Mouse (Mus musculus) lung, embryonic 16.5 days (tissue): ENCODE results near the gene Kalrn. TPM values are rescaled to one million over a fixed set of nuclear protein-coding genes. Genes with fewer than 3 reads are reported as not detected.
A peak's percentile ranks its signal among the peaks of the same experiment; 100 is the strongest.

Source experiments
- ATAC-seq: fragments of 200-750 bp; cut with Nextera tagmentation; 2 replicates; pipeline ENCODE4 v1.8.0; 2017; ENCODE audit warnings: low read depth, mild to moderate bottlenecking, moderate library complexity
- H3K27ac ChIP-seq: fragments of 300-500 bp; sonication (generic); 2 replicates; pipeline ENCODE4 v1.5.1; 2014; ENCODE audit warnings: mild to moderate bottlenecking, control low read depth, low read length
- H3K27me3 ChIP-seq: fragments of 300-500 bp; sonication (generic); 2 replicates; pipeline ENCODE4 v1.6.1; 2014; ENCODE audit warnings: low read depth, low read length, mixed read lengths; ENCODE audit not compliant: control insufficient read depth, insufficient read depth
- H3K36me3 ChIP-seq: fragments of 300-500 bp; sonication (generic); 2 replicates; pipeline ENCODE4 v1.6.1; 2014; ENCODE audit warnings: low read length; ENCODE audit not compliant: control insufficient read depth, insufficient read depth
- H3K4me1 ChIP-seq: fragments of 300-500 bp; sonication (generic); replicated peaks from 2 replicates; pipeline ENCODE4 v1.6.1; 2014; ENCODE audit warnings: low read length, mixed read lengths; ENCODE audit not compliant: control insufficient read depth, insufficient read depth
- H3K4me2 ChIP-seq: fragments of 300-500 bp; sonication (generic); 2 replicates; pipeline ENCODE4 v1.6.1; 2014; ENCODE audit warnings: low read depth, low read length, control low read depth
- H3K4me3 ChIP-seq: fragments of 300-500 bp; sonication (generic); 2 replicates; pipeline ENCODE4 v1.5.1; 2014; ENCODE audit warnings: mild to moderate bottlenecking, low read length, control low read depth
- H3K9ac ChIP-seq: fragments of 300-500 bp; sonication (generic); 2 replicates; pipeline ENCODE4 v1.6.1; 2014; ENCODE audit warnings: low read length, control low read depth
- H3K9me3 ChIP-seq: fragments of 300-500 bp; sonication (generic); 2 replicates; pipeline ENCODE4 v1.6.1; 2016; ENCODE audit warnings: low read length; ENCODE audit not compliant: control insufficient read depth
- WGBS: fragments of 180-500 bp; shearing (Covaris S2); extraction: QIAGEN DNeasy Blood & Tissue Kit; methylation state at CpG from one replicate; pipeline ENCODE4 v1.1.7; 2014; 5-methylcytosine and 5-hydroxymethylcytosine counted together
- polyA plus RNA-seq: library from polyadenylated mRNA; unstranded; fragments of >200 nt; fragmentation: Nextera tagmentation; extraction: Ambion mirVana; gene quantifications from 2 replicates; pipeline ENCODE4 v1.2.1, GENCODE M21; 2015

Gene Kalrn
- polyA plus RNA-seq, 1 experiment from 2014 or later = 16.8 TPM

DNA sequence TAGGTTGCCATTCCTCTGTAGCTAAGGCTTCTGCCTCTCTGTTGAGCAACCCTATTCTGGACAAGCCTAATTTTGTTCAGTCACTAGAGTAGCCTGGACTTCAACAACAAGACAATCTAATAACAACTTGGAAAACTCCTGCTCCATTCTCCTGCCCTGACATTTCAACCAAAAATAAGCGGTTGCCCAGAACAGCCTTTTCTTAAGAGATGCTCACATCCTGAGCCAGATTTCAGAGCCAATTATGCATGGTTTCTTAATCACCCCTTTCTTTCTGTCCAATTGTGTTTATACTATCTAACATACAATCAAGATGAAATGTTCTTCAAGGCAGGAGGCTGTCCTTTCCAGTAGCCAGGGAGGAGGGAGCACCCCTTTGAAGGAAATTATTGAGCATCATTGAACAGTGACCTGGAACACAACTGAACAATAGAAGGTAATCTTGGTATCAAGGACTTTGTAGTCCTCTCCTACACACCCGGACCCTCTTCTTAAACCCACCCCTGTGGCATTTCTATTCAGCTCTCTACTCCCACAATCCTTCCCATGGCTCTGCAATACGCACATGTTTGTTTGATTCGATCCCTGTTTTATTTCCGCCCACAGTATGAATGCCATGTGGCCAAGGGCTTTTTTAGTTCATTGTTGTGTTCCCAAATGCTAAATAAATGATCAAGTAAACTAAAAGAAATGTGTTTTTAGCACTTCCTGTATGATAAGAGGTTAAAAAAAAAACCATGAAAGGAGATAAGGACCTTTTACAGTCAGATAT is 275.2 kb downstream of the Kalrn start:
- no peak for ATAC-seq
- no peak overlapping the region for H3K9ac ChIP-seq
- H3K27me3 ChIP-seq = no peaks in the 10 kb centered on the region
- no peaks in the 10 kb centered on the region for H3K4me1 ChIP-seq
- no peaks in the 10 kb centered on the region for H3K9me3 ChIP-seq
- H3K27ac ChIP-seq = no peak overlapping the region
- no peak overlapping the region for H3K4me2 ChIP-seq
- 81% methylated on average over 5 of the region's 5 CpGs for WGBS
- no peaks in the 10 kb centered on the region for H3K36me3 ChIP-seq
- no peak overlapping the region for H3K4me3 ChIP-seq

DNA sequence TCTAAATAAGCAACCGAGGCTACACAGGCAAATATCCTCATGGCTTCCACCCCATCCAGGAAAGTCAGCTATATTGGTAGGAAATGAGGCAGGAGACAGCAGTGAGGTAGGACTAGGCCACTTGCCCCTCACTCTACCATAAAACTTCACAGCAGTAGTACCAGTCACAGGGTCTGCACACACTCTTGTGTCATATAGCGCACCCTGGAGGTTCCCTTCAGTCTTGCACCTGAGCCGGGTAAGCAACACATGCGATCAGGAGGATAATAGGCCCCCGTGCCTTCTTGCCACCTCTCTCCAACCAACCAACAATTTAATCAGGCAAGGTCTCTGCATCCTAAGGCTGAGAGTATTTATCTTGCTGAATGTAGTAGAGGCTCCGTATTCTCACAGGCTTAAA is 278.8 kb downstream of the Kalrn start:
- Histone ChIP-seq H3K36me3 (no peaks in the 10 kb centered on the region), H3K27me3 (no peaks in the 10 kb centered on the region), H3K4me3 (no peak overlapping the region), H3K9me3 (no peaks in the 10 kb centered on the region), H3K9ac (no peak overlapping the region), H3K4me1 (no peaks in the 10 kb centered on the region), H3K27ac (no peak overlapping the region), H3K4me2 (no peak overlapping the region)
- WGBS = 82% methylated on average over 6 of the region's 6 CpGs
- ATAC-seq = no peak

DNA sequence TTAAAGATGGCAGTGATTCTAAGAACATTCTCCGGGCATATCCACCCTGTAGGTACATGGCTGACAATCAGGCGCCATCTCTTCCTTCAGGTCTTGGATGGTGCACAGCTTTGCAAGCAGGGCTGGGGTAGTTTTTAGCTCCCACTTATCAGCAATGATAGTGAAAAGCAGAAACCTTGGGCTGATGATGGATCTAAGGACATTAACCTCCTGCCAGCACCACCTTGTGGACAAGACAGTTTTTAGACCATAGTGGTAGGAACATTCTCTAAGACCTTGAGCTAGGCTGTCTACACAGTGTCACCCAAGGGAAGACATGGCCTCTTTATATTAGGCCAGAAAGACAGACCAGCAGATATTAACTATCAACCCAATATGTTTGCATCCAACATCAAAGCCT is 279.7 kb downstream of the Kalrn start:
- H3K9ac ChIP-seq = no peak overlapping the region
- H3K27me3 ChIP-seq = no peaks in the 10 kb centered on the region
- 89% methylated on average over 2 of the region's 2 CpGs for WGBS
- H3K27ac ChIP-seq = no peak overlapping the region
- H3K9me3 ChIP-seq = no peaks in the 10 kb centered on the region
- no peaks in the 10 kb centered on the region for H3K4me1 ChIP-seq
- ATAC-seq = no peak
- H3K4me3 ChIP-seq = no peak overlapping the region
- no peak overlapping the region for H3K4me2 ChIP-seq
- no peaks in the 10 kb centered on the region for H3K36me3 ChIP-seq

DNA sequence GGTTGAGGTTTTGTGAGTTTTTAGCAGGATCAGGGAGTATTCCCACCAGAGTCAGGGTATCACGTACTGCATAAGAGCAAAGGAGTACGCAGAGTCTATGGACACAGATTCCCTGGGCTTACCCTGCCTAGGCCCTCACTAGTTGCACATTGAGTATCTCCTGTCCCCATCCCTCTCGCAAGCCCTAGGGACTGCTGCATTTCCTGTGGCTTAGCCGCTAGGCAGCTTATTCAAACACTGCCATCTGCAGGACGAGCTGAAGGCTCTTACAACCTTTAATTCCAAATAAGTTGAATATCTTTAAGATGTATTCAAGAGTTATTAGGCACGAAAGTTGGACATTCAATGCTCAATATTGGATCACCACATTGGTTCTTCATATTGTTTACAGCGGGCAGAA is 283.7 kb downstream of the Kalrn start:
- Histone ChIP-seq H3K4me3 (no peak overlapping the region), H3K4me2 (no peak overlapping the region)
- 45% methylated on average over 7 of the region's 7 CpGs for WGBS

DNA sequence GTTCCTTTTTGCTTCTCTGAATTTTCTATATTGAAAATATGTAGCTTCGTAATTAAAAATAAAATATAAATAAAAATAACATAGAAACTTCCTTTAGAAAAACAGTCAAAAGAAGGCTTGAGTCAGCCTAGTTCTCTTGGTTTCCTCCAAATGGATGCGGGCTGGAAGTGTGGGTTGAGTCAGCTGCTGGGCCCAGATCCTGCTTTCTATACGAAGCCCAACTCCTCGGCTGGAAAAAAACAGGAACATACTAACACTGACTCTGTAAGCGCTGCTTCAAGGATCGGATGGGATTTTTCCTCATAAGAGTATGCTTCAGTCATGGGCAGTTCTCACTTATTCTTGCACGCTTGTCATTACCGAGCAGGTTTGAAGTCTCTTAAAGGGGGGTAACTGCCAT is 291.3 kb downstream of the Kalrn start:
- no peak for ATAC-seq
- 84% methylated on average over 8 of the region's 8 CpGs for whole genome bisulfite sequencing
- no peak overlapping the region for H3K4me3 ChIP-seq
- H3K4me2 ChIP-seq = no peak overlapping the region
- no peaks in the 10 kb centered on the region for H3K36me3 ChIP-seq
- no peak overlapping the region for H3K9ac ChIP-seq
- H3K27me3 ChIP-seq = no peaks in the 10 kb centered on the region
- H3K9me3 ChIP-seq = no peaks in the 10 kb centered on the region
- H3K4me1 ChIP-seq = no peaks in the 10 kb centered on the region
- no peak overlapping the region for H3K27ac ChIP-seq

More for the DNA sequence above, 283.7 kb downstream of the Kalrn start:
- ATAC-seq = peak; percentile 65
- no peaks in the 10 kb centered on the region for H3K36me3 ChIP-seq
- no peak overlapping the region for H3K9ac ChIP-seq
- H3K27ac ChIP-seq = no peak overlapping the region
- H3K9me3 ChIP-seq = no peaks in the 10 kb centered on the region
- H3K27me3 ChIP-seq = no peaks in the 10 kb centered on the region
- H3K4me1 ChIP-seq = no peaks in the 10 kb centered on the region

DNA sequence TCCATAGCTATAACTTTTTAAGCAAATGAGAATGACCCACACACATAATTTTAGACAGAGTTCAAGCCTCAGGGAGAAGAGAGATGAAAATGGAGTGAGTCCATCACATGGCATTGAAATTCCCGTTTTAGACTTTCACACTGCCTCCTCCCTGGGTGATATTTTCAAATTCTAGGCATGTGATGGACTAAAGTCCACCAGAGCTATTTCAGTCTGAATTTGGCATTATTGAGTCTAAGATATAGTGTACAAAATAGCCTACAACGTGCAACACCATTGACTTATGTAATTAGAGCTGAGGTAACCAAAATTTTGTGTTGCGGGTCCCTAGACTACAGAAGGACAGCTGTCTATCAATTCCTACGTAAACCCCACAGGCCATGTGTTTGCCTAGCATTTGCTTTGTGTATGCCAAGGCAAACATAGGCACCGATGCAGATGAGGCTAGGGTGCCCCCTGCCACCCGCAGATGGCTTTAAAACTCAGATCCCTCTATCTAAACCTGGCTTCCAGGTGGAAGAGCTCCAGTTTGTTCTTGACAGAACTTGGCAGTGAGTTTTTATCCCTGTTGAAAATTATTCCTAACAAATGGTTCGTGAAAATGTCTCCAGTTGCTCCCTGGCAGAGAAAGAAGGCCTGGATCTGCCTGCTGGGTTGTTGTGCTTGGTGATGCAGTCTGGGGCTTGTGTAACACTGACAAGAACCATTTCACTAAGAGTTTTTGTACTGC is 293.5 kb downstream of the Kalrn start:
- ATAC-seq = no peak
- Histone ChIP-seq H3K27ac (no peak overlapping the region), H3K9me3 (no peaks in the 10 kb centered on the region), H3K27me3 (no peaks in the 10 kb centered on the region), H3K4me3 (no peak overlapping the region), H3K36me3 (no peaks in the 10 kb centered on the region), H3K4me1 (no peaks in the 10 kb centered on the region), H3K9ac (no peak overlapping the region), H3K4me2 (no peak overlapping the region)
- 76% methylated on average over 7 of the region's 7 CpGs for WGBS

DNA sequence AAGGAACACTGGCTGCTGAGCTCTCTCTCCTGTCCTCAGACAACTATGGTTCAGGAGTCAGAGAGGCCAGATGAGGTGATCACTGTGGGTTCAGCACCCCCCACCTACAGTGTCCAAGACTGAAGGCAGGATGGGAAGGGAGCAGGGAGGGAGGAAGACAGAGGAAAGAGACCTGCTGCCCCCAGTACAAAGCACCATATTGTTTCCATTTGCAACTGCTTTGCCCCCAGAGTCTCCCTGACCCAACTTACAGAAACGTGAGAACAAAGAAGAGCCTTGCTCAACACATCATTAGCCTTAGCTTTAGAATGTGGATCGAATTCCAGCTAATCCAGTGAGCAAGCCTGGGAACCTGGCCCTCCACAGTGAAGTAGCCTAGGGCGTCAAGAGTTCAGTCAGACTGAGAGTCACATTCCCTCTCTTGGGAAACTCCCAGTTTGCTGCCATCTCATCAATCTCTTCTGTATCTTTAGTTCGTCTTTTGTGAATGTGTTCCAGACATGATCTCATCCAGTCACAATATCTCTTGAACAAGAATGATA is 295.0 kb downstream of the Kalrn start:
- Histone ChIP-seq H3K36me3 (no peaks in the 10 kb centered on the region), H3K4me2 (no peak overlapping the region), H3K9ac (no peak overlapping the region), H3K9me3 (no peaks in the 10 kb centered on the region), H3K27ac (no peak overlapping the region), H3K4me3 (no peak overlapping the region), H3K4me1 (peaks cover 3% of the 10 kb centered on the region; the same call in 1 of the 2 replicates), H3K27me3 (no peaks in the 10 kb centered on the region)
- no peak for ATAC-seq
- WGBS = 56% methylated on average over 4 of the region's 4 CpGs

DNA sequence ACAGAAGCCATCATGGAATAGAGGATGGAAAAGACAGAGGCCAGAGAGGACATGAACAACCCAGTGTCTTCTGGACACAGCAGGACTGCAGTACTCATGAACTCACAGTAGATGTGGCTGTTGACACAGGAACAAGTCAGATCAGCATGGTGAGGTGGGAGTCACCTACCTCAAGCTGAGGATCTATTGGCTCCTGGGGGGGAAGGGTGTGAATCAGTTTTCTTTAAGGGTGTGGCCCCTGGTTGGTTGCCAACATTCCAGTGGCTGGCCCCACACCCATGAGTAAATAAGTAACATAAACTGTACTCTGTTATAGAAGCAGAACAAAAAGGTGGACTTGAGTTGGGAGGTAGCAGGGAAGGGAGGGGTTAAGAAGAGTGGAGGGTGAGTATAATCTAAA is 298.7 kb downstream of the Kalrn start:
- Histone ChIP-seq H3K4me3 (no peak overlapping the region), H3K4me1 (peaks cover 3% of the 10 kb centered on the region; the same call in 1 of the 2 replicates), H3K27me3 (no peaks in the 10 kb centered on the region), H3K27ac (no peak overlapping the region), H3K9ac (no peak overlapping the region), H3K4me2 (no peak overlapping the region), H3K9me3 (no peaks in the 10 kb centered on the region), H3K36me3 (no peaks in the 10 kb centered on the region)
- ATAC-seq = peak; percentile 54; the same call in 1 of the 2 replicates

DNA sequence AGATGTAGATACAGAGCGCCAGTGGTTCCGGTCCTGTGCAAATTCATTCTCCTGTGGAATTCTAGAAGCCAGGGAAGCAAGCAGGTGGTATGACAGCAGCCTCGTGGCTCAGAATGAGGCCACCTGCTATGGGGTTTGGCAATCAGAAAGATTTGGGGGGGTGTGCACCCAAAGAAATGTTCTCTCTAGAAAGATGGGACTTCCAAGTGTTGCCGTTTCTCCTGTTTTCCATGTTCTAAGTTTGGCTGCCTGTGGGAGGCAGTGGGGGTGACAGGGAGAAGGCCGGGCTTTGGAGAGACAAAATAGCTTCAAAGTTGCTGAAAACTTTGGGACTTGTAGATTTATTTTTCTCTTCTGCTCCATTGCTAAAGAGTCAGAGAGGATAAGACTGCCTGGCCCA is 301.9 kb downstream of the Kalrn start:
- Histone ChIP-seq H3K27me3 (no peaks in the 10 kb centered on the region), H3K9ac (no peak overlapping the region), H3K4me3 (no peak overlapping the region), H3K36me3 (no peaks in the 10 kb centered on the region), H3K27ac (no peak overlapping the region), H3K4me2 (no peak overlapping the region), H3K9me3 (no peaks in the 10 kb centered on the region), H3K4me1 (peaks cover 5% of the 10 kb centered on the region; the same call in 1 of the 2 replicates)
- ATAC-seq = no peak
- WGBS = 86% methylated on average over 5 of the region's 5 CpGs
